Mouse (Mus musculus) intestine, postnatal 0 days (tissue): ENCODE results near the gene A430078G23Rik. TPM values are rescaled to one million over a fixed set of nuclear protein-coding genes. Genes with fewer than 3 reads are reported as not detected.

Source experiments
- ATAC-seq: fragments of 200-750 bp; cut with Nextera tagmentation; 2 replicates; pipeline ENCODE4 v1.8.0; 2017; ENCODE audit warnings: mild to moderate bottlenecking, moderate TSS enrichment, moderate library complexity
- H3K27ac ChIP-seq: fragments of 300-500 bp; sonication (generic); 2 replicates; pipeline ENCODE4 v1.5.1; 2014; ENCODE audit warnings: mild to moderate bottlenecking, low read depth, low read length, moderate library complexity
- H3K27me3 ChIP-seq: fragments of 300-500 bp; sonication (generic); replicated peaks from 2 replicates; pipeline ENCODE4 v1.6.1; 2014; ENCODE audit warnings: low read length, mixed read lengths; ENCODE audit not compliant: control insufficient read depth, insufficient read depth
- H3K36me3 ChIP-seq: fragments of 300-500 bp; sonication (generic); 2 replicates; pipeline ENCODE4 v1.6.1; 2014; ENCODE audit warnings: mild to moderate bottlenecking, moderate library complexity; ENCODE audit not compliant: control insufficient read depth, insufficient read depth
- H3K4me1 ChIP-seq: fragments of 300-500 bp; sonication (generic); replicated peaks from 2 replicates; pipeline ENCODE4 v1.6.1; 2014; ENCODE audit warnings: antibody characterized with exemption, low read length, mixed read lengths; ENCODE audit not compliant: control insufficient read depth, insufficient read depth
- H3K4me2 ChIP-seq: fragments of 300-500 bp; sonication (generic); replicated peaks from 2 replicates; pipeline ENCODE4 v1.6.1; 2014; ENCODE audit warnings: low read depth, mild to moderate bottlenecking, moderate library complexity
- H3K4me3 ChIP-seq: fragments of 300-500 bp; sonication (generic); 2 replicates; pipeline ENCODE4 v1.5.1; 2014; ENCODE audit warnings: low read depth, low read length
- H3K9ac ChIP-seq: fragments of 300-500 bp; sonication (generic); 2 replicates; pipeline ENCODE4 v1.6.1; 2014; ENCODE audit warnings: mild to moderate bottlenecking, low read depth, low read length
- H3K9me3 ChIP-seq: fragments of 300-500 bp; sonication (generic); 2 replicates; pipeline ENCODE4 v1.6.1; 2016; ENCODE audit warnings: mixed run types; ENCODE audit not compliant: control insufficient read depth
- CTCF ChIP-seq: sonication (generic); IDR thresholded peaks from 2 replicates; pipeline ENCODE4 v1.5.1; 2016; ENCODE audit warnings: low read depth, mild to moderate bottlenecking, control low read depth, antibody characterized with exemption, moderate library complexity
- WGBS: fragments of 180-500 bp; shearing (Covaris S2); extraction: QIAGEN DNeasy Blood & Tissue Kit; methylation state at CpG from one replicate; pipeline ENCODE4 v1.1.7; 2014; 5-methylcytosine and 5-hydroxymethylcytosine counted together
- polyA plus RNA-seq: library from polyadenylated mRNA; unstranded; fragments of >200 nt; fragmentation: Nextera tagmentation; extraction: Ambion mirVana; gene quantifications from 2 replicates; pipeline ENCODE4 v1.2.1, GENCODE M21; 2015

The A430078G23Rik gene
- polyA plus RNA-seq, 1 experiment from 2014 or later: 0.16 TPM

GRCm38 (mm10) chr8:3392771-3393710, 39.8 kb downstream of the A430078G23Rik start, which contains the start of gene Arhgef18:
TSS of gene Arhgef18 (plus strand) at chr8:3393006.
- Histone ChIP-seq H3K4me2 (peak within 1 kb of the TSS; percentile 63), H3K27me3 (no peaks in the 10 kb centered on the region), H3K27ac (peak within 1 kb of the TSS; percentile 31; the same call in 1 of the 2 replicates), H3K9ac (peak within 1 kb of the TSS; percentile 48), H3K36me3 (peaks cover 4% of the 10 kb centered on the region; the same call in 1 of the 2 replicates), H3K4me3 (peak within 1 kb of the TSS; percentile 72), H3K9me3 (no peaks in the 10 kb centered on the region), H3K4me1 (peaks cover 10% of the 10 kb centered on the region)
- WGBS: 2% methylated on average over 48 of the region's 48 CpGs
- TF ChIP-seq CTCF: no peak
- ATAC-seq: peak; percentile 99

DNA sequence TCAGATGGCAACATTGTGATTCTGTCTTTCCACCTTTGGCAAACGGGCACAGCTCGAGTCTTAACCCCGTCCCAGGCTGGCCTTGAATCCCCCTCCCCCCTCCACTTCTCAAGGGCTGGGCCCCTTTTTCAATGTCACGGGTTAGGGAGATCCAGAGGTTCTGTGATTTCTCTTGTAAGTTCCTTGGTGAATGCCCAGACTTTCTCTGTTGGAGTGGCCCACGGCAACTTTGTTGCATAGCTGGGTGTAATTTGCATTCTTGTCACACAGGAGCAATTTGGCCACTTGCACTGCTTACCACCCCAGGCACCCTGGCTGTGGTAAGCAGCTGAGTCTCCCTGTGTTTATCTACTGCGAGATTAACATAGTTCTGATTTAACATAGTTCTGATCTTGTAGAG, 41.4 kb downstream of the A430078G23Rik start:
- Histone ChIP-seq H3K9me3 (no peaks in the 10 kb centered on the region), H3K27me3 (no peaks in the 10 kb centered on the region), H3K4me2 (peak overlapping the region; percentile 63), H3K4me3 (no peak overlapping the region), H3K27ac (no peak overlapping the region), H3K9ac (no peak overlapping the region), H3K4me1 (peaks cover 10% of the 10 kb centered on the region), H3K36me3 (peaks cover 4% of the 10 kb centered on the region; the same call in 1 of the 2 replicates)
- TF ChIP-seq CTCF: no peak
- WGBS: 29% methylated on average over 6 of the region's 6 CpGs
- ATAC-seq: no peak

- Histone ChIP-seq H3K9ac (no peak overlapping the region; the same call in 1 of the 2 replicates), H3K9me3 (no peaks in the 10 kb centered on the region), H3K4me1 (peaks cover 10% of the 10 kb centered on the region), H3K36me3 (peaks cover 4% of the 10 kb centered on the region; the same call in 1 of the 2 replicates), H3K4me3 (no peak overlapping the region), H3K27ac (no peak overlapping the region), H3K27me3 (no peaks in the 10 kb centered on the region), H3K4me2 (no peak overlapping the region)
- WGBS: 44% methylated on average over 4 of the region's 4 CpGs
- ATAC-seq: no peak
- TF ChIP-seq CTCF: no peak
Observed at GRCm38 (mm10) chr8:3395246-3395645, 42.0 kb downstream of the A430078G23Rik start.

DNA sequence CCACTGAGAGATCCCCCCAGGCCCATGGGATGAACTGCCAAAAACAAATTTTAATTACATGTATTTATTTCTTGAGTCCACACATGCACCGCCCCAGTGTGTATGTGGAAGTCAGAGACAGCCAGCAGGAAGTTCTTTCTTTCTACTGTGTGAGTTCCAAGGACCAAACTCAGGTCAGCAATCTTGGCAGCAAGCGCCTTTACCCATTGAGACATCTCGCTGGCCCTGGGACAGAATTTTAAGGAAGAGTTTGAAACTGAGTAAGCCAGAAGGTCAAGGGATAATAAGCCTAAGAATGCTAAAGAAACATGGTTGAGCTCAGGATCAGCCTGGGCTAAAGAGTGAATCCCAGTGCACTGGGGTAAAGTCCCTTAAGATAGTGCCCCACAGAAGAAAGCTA, 44.4 kb downstream of the A430078G23Rik start:
- Histone ChIP-seq H3K27ac (no peak overlapping the region), H3K4me2 (no peak overlapping the region), H3K4me1 (peaks cover 10% of the 10 kb centered on the region; the same call in 1 of the 2 replicates), H3K4me3 (no peak overlapping the region), H3K36me3 (peaks cover 4% of the 10 kb centered on the region; the same call in 1 of the 2 replicates), H3K9ac (no peak overlapping the region), H3K27me3 (no peaks in the 10 kb centered on the region), H3K9me3 (no peaks in the 10 kb centered on the region)
- no peak for ATAC-seq
- TF ChIP-seq CTCF: no peak
- 85% methylated on average over 3 of the region's 3 CpGs for WGBS

DNA sequence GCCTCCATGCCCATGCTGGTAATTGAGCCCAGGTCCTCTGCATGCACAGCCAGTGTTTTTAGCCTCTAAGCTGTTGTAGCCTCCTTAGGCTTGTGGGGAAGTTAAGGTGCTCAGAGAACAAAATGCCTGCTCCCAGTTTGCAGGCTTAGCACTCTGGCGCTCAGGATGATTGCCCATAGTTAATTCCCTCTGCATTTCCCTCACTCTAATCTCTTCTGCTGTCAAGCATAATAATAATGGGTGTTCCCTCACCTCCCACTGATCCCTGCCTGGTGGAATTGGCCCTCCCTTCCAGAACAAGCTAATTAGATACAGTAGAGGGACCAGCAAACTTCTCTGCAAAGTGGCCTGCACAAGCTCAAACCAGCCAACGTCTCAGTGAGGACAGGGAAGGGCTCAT, 47.3 kb downstream of the A430078G23Rik start:
- Histone ChIP-seq H3K36me3 (peaks cover 4% of the 10 kb centered on the region; the same call in 1 of the 2 replicates), H3K4me3 (no peak overlapping the region), H3K9me3 (no peaks in the 10 kb centered on the region), H3K4me1 (no peaks in the 10 kb centered on the region), H3K9ac (no peak overlapping the region), H3K27me3 (no peaks in the 10 kb centered on the region), H3K27ac (no peak overlapping the region), H3K4me2 (no peak overlapping the region)
- no peak for ATAC-seq
- TF ChIP-seq CTCF: no peak
- 38% methylated on average over 2 of the region's 2 CpGs for WGBS

DNA sequence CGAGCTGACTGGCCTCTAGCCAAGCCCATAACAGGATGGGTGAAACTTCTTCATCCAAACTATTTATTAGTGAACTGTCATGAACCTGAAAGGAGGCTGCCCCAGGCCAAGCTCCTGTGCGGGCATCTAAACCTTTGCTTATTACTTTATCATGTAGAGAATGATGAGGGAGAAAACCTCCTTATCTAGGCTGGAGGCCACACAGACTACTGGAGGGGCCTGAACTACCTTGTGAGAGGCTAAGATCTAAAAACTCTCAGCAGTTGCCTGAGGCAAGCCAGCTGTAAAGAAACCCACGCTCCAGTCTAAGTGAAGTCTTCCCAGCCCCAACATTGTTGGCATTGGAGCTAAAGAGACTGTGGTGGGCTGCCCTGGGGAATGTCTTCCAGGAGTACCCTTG, 54.2 kb downstream of the A430078G23Rik start:
- WGBS: 69% methylated on average over 3 of the region's 3 CpGs
- no peak for ATAC-seq

More for the DNA sequence above, 54.2 kb downstream of the A430078G23Rik start:
- no peak for TF ChIP-seq CTCF
- H3K9ac ChIP-seq: no peak overlapping the region
- H3K27me3 ChIP-seq: no peaks in the 10 kb centered on the region
- peaks cover 3% of the 10 kb centered on the region; the same call in 1 of the 2 replicates for H3K4me1 ChIP-seq
- H3K4me3 ChIP-seq: no peak overlapping the region
- H3K4me2 ChIP-seq: no peak overlapping the region
- no peak overlapping the region for H3K27ac ChIP-seq
- no peaks in the 10 kb centered on the region for H3K9me3 ChIP-seq
- no peaks in the 10 kb centered on the region for H3K36me3 ChIP-seq
